Mouse (Mus musculus) G1E (cell line): ENCODE measurements around the gene Abca4. TPM values are rescaled to one million over a fixed set of nuclear protein-coding genes. Genes with fewer than 3 reads are reported as not detected.

Source experiments
- ATAC-seq: 2 replicates; pipeline ENCODE4 v1.8.0; 2016; ENCODE audit warnings: mild to moderate bottlenecking; ENCODE audit not compliant: insufficient number of reproducible peaks, poor library complexity, low FRiP score, severe bottlenecking; ENCODE audit errors: extremely low read depth
- DNase-seq: peaks from one replicate; pipeline ENCODE4 v3.0.0; 2012; ENCODE audit warnings: low spot score
- H3K27me3 ChIP-seq: 2 replicates; pipeline ENCODE4 v1.6.1; 2012; ENCODE audit warnings: mild to moderate bottlenecking, low read length, inconsistent platforms; ENCODE audit not compliant: insufficient read depth
- H3K36me3 ChIP-seq: replicated peaks from 2 replicates; pipeline ENCODE3; 2012; ENCODE audit warnings: mild to moderate bottlenecking, inconsistent platforms
- H3K4me1 ChIP-seq: 2 replicates; pipeline ENCODE4 v1.6.1; 2012; ENCODE audit warnings: low read depth, low read length, inconsistent platforms, mixed read lengths; ENCODE audit not compliant: insufficient read depth
- H3K4me3 ChIP-seq: 2 replicates; pipeline ENCODE4 v1.5.1; 2012; ENCODE audit warnings: low read depth, mild to moderate bottlenecking, inconsistent platforms, low read length, moderate library complexity, mixed read lengths
- H3K9me3 ChIP-seq: replicated peaks from 2 replicates; pipeline ENCODE4 v1.6.1; 2012; ENCODE audit warnings: inconsistent platforms
- CTCF ChIP-seq: IDR thresholded peaks from 2 replicates; pipeline ENCODE4 v1.5.1; 2012; ENCODE audit warnings: low read depth, low read length, inconsistent platforms, mixed read lengths
- GATA1 ChIP-seq: IDR thresholded peaks from 2 replicates; pipeline ENCODE4 v1.6.1; 2012; ENCODE audit warnings: borderline replicate concordance, low read length, inconsistent platforms, mixed read lengths
- GATA2 ChIP-seq: IDR thresholded peaks from 2 replicates; pipeline ENCODE4 v1.6.1; 2012; ENCODE audit warnings: low read depth, low read length, inconsistent platforms, borderline replicate concordance
- POLR2AphosphoS5 ChIP-seq: IDR thresholded peaks from 2 replicates; pipeline ENCODE4 v1.6.1; 2012; ENCODE audit warnings: low read depth, low read length, inconsistent platforms; ENCODE audit not compliant: insufficient replicate concordance
- TAL1 ChIP-seq: conservative IDR thresholded peaks from 2 replicates; pipeline ENCODE4 v1.6.1; 2012; ENCODE audit warnings: low read depth, low read length, inconsistent platforms, mixed read lengths
- polyA plus RNA-seq: library from polyadenylated mRNA; stranded (reverse); fragments of >175 nt; gene quantifications from 2 replicates; pipeline ENCODE4 v1.2.3, GENCODE M21; 2012
- total RNA-seq, 2 experiments: library from RNA; stranded (forward) in 1 of 2; stranded (reverse) in 1 of 2; fragments of 200-1000 nt in 1 of 2; fragments of >200 nt in 1 of 2; fragmentation: Nextera tagmentation in 1 of 2; gene quantifications; 2 replicates each; pipeline ENCODE4 v1.2.3; 2014 to 2017

The Abca4 gene
- total and polyA plus RNA-seq, 3 experiments = 1.7 to 4.5 (median 1.8) TPM

GRCm38 (mm10) chr3:122150836-122151235 is 106.6 kb downstream of the Abca4 start:
- no peak for TF ChIP-seq GATA1
- no peak for TF ChIP-seq GATA2
- TF ChIP-seq POLR2AphosphoS5 = no peak
- TF ChIP-seq TAL1 = no peak
- no peak for TF ChIP-seq CTCF
- H3K36me3 ChIP-seq = no peaks in the 10 kb centered on the region
- H3K27me3 ChIP-seq = no peaks in the 10 kb centered on the region; the same call in 1 of the 2 replicates
- H3K4me3 ChIP-seq = no peak overlapping the region
- ATAC-seq = no peak
- no peaks in the 10 kb centered on the region for H3K9me3 ChIP-seq
- H3K4me1 ChIP-seq = no peaks in the 10 kb centered on the region
- no peak for DNase-seq

- Histone ChIP-seq H3K36me3 (no peaks in the 10 kb centered on the region), H3K27me3 (no peaks in the 10 kb centered on the region; the same call in 1 of the 2 replicates), H3K4me1 (no peaks in the 10 kb centered on the region), H3K9me3 (no peaks in the 10 kb centered on the region), H3K4me3 (no peak overlapping the region)
- ATAC-seq = no peak
- no peak for DNase-seq
- TF ChIP-seq CTCF = no peak
- no peak for TF ChIP-seq POLR2AphosphoS5
- no peak for TF ChIP-seq GATA1
- no peak for TF ChIP-seq TAL1
- no peak for TF ChIP-seq GATA2
Observed at GRCm38 (mm10) chr3:122152431-122152830, 108.2 kb downstream of the Abca4 start.

- DNase-seq (no peak), ATAC-seq (no peak)
- Histone ChIP-seq H3K4me3 (no peak overlapping the region), H3K4me1 (no peaks in the 10 kb centered on the region), H3K27me3 (no peaks in the 10 kb centered on the region; the same call in 1 of the 2 replicates), H3K9me3 (no peaks in the 10 kb centered on the region), H3K36me3 (no peaks in the 10 kb centered on the region)
- no peak for TF ChIP-seq POLR2AphosphoS5
- TF ChIP-seq GATA2 = no peak
- no peak for TF ChIP-seq GATA1
- TF ChIP-seq TAL1 = no peak
- no peak for TF ChIP-seq CTCF
Observed at GRCm38 (mm10) chr3:122154080-122154479, 109.8 kb downstream of the Abca4 start.

GRCm38 (mm10) chr3:122159447-122159846 is 115.2 kb downstream of the Abca4 start:
- Histone ChIP-seq H3K9me3 (no peaks in the 10 kb centered on the region), H3K27me3 (0 out of 2 replicates have a peak, but pooled peaks cover 8% of the 10 kb centered on the region), H3K36me3 (no peaks in the 10 kb centered on the region), H3K4me3 (no peak overlapping the region), H3K4me1 (no peaks in the 10 kb centered on the region)
- no peak for TF ChIP-seq CTCF
- no peak for TF ChIP-seq POLR2AphosphoS5
- no peak for TF ChIP-seq TAL1
- no peak for TF ChIP-seq GATA1
- no peak for TF ChIP-seq GATA2
- DNase-seq (no peak), ATAC-seq (no peak)

- no peak overlapping the region for H3K4me3 ChIP-seq
- no peaks in the 10 kb centered on the region for H3K4me1 ChIP-seq
- ATAC-seq = peak; percentile 54; the same call in 1 of the 2 replicates
- TF ChIP-seq GATA1 (no peak), TAL1 (no peak), POLR2AphosphoS5 (no peak), GATA2 (no peak), CTCF (peak; percentile 64)
- H3K9me3 ChIP-seq = no peaks in the 10 kb centered on the region
- no peaks in the 10 kb centered on the region for H3K36me3 ChIP-seq
- peaks cover 9% of the 10 kb centered on the region for H3K27me3 ChIP-seq
- DNase-seq = peak; percentile 22
Observed at GRCm38 (mm10) chr3:122169616-122170178, 125.5 kb downstream of the Abca4 start.

GRCm38 (mm10) chr3:122170621-122171309 is 126.5 kb downstream of the Abca4 start:
- no peak overlapping the region for H3K4me3 ChIP-seq
- no peaks in the 10 kb centered on the region for H3K4me1 ChIP-seq
- H3K36me3 ChIP-seq = no peaks in the 10 kb centered on the region
- ATAC-seq (no peak), DNase-seq (no peak)
- TF ChIP-seq CTCF = no peak
- no peak for TF ChIP-seq POLR2AphosphoS5
- TF ChIP-seq TAL1 = no peak
- no peak for TF ChIP-seq GATA2
- TF ChIP-seq GATA1 = no peak
- no peaks in the 10 kb centered on the region for H3K9me3 ChIP-seq
- H3K27me3 ChIP-seq = peaks cover 9% of the 10 kb centered on the region
